Mouse (Mus musculus): Measurements from ENCODE around the gene Midn. TPM values are rescaled to one million over a fixed set of nuclear protein-coding genes. Genes with fewer than 3 reads are reported as not detected.

Gene Midn
- polyA plus RNA-seq, 1 experiment from 2014 or later: 32.6 TPM

DNA sequence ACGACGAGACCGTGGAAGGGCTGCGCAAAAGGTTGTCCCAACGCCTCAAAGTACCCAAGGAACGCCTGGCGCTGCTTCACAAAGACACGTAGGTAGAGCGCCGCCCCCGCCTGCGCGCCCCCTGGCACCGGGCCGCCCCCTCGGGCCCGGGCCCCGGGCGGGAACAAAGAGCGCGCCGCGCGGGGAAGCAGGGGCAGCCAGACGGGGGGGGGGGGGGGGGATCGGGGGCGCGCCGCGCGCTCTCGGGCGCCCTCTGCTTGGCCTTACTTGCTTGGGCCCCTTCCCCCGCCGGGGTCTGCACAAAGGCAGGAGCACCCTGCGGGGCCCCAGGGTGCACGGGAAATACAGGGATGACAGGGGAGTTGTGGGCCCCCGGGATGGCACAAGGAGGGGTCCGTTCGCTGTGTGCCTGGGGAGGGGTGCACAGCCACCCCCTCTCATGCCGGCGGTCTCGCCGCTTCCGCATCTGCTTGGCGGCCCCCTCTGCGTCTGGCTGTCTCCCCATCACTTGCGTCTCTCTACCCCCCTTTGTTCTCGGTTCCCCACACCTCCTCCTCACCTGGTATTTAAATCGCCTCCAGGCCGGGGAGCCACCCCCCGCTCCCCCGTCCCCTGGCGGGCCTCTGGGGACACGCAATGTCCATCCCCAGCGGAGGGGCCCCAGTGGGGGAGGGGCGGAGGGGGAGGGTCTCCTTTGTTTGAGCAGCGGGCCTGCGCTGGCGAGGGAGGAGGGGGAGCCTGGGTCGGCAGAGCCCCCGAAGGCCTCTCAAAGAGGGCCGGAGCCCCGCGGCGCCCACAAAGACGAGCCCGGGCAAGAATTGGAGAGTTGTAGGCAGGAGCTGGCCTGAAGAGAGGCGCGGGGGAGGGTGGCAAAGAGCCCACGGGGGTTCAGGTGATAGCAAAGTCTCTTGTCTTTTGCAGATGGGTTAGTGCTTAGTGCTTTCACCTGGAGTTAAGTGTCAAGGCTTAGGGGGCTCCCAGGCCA lies 2.4 kb downstream of the Midn start:
- H3K27me3 ChIP-seq (ENCODE audit: insufficient read depth, low read length): no peaks in the 10 kb centered on the region
- peak overlapping the region; percentile 100 for H3K27ac ChIP-seq (ENCODE audit: low read depth)
- peaks cover 69% of the 10 kb centered on the region for H3K36me3 ChIP-seq (ENCODE audit: insufficient read depth)
- peak overlapping the region; percentile 99 for H3K9ac ChIP-seq
- DNase-seq (peak; percentile 83), ATAC-seq (ENCODE audit: insufficient read depth) (no peak)
- H3K4me3 ChIP-seq (ENCODE audit: low read depth, low read length): peak overlapping the region; percentile 99
- peak; percentile 28 for TF ChIP-seq CTCF (IDR thresholded peaks at IDR 0.05; ENCODE audit: low read depth)
- H3K4me1 ChIP-seq (ENCODE audit: insufficient read depth): peaks cover 10% of the 10 kb centered on the region; the same call in 1 of the 2 replicates
- peak overlapping the region; percentile 100 for H3K4me2 ChIP-seq
- under 1% methylated on average over 66 of the region's 71 CpGs for WGBS
- no peaks in the 10 kb centered on the region for H3K9me3 ChIP-seq (ENCODE audit: low read depth, low read length)

DNA sequence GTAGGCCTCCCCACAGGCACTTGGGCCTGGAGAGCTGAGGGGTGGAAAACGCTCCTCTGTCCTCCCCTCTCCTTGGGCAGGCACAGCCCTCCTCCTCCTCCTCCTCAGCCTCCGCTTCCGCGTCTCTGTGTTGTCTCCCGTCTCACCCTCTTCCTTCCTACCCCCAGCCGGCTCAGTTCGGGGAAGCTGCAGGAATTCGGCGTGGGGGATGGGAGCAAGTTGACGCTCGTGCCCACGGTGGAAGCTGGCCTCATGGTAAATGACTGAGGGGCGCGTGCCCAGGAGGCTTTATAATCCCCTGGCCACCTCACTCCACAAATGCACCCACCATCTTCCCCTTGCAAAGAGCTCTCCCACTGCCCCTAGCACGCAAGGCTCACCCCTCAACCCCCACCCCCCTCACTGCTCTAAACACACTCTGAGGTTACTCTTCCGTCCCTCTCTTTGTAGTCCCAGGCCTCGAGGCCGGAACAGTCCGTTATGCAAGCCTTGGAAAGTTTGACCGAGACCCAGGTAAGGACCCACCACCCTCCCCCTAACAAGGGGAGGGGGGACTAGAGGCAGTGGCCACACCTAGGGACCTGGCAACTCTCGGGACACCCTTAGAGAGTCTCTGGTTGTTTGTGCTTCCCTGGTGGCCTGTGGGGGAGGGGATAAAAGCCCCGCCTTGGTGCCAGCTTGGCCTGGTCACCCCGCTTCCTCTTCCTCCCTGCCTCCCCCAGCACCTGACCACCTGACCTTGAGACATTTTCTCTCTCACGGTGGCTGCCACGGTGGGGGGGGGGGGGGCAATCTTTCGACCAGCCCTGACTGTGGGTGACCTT lies 3.4 kb downstream of the Midn start:
- WGBS: 0% methylated on average over 25 of the region's 26 CpGs
- peaks cover 69% of the 10 kb centered on the region for H3K36me3 ChIP-seq (ENCODE audit: insufficient read depth)

DNA sequence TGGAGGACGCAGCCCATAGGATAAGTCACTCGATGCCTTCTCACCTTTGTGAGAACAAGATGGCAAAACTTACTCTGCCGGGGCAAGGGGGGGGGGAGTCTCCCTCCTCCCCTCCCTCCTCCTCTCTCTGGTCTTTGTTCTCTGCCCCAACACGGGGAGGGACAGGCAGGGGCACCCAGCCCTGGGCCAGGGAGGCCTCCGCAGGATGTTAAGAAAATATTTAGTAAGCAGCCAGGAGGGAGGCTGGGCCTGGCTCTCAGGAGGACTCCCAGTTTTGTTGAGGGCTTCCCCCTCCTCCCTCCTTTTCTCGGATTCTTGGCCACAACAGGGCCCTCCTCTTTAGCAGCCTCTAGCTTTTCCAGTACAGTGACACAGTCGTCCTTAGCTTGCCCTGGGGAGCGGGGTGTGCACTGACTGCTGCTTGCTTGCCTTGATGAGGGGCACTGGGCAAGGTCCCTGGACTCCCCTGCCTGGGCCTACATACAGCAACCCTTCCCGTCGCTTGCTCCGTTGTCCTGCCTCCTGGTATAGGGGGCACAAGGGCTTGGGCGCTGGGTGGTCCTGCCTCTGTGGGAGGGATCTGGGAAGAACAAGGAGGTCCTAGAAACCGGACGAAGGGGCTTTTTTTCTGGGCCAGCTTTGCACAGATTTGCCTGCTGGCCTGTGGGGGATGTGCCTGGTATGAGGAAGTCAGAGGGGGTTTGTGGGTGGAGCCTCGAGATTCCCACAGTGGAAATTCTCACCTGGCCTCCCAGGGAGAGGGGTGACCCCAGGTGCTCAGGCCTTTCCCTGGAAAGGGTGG lies 4.2 kb downstream of the Midn start:
- DNase-seq (peak; percentile 74), ATAC-seq (ENCODE audit: insufficient read depth) (no peak)
- Histone ChIP-seq H3K4me2 (peak overlapping the region; percentile 100), H3K27ac (ENCODE audit: low read depth) (peak overlapping the region; percentile 100), H3K9me3 (ENCODE audit: low read depth, low read length) (no peaks in the 10 kb centered on the region), H3K36me3 (ENCODE audit: insufficient read depth) (peaks cover 75% of the 10 kb centered on the region), H3K4me3 (ENCODE audit: low read depth, low read length) (peak overlapping the region; percentile 99), H3K27me3 (ENCODE audit: insufficient read depth, low read length) (no peaks in the 10 kb centered on the region), H3K4me1 (ENCODE audit: insufficient read depth) (peaks cover 14% of the 10 kb centered on the region), H3K9ac (peak overlapping the region; percentile 99)
- no peak for TF ChIP-seq CTCF (IDR thresholded peaks at IDR 0.05; ENCODE audit: low read depth)
- 3% methylated on average over 15 of the region's 15 CpGs for WGBS

More for the DNA sequence above, 3.4 kb downstream of the Midn start:
- DNase-seq: peak; percentile 81
- H3K4me1 ChIP-seq (ENCODE audit: insufficient read depth): peaks cover 10% of the 10 kb centered on the region; the same call in 1 of the 2 replicates
- peak overlapping the region; percentile 100 for H3K4me2 ChIP-seq
- no peaks in the 10 kb centered on the region for H3K27me3 ChIP-seq (ENCODE audit: insufficient read depth, low read length)
- peak overlapping the region; percentile 99 for H3K9ac ChIP-seq
- TF ChIP-seq CTCF (IDR thresholded peaks at IDR 0.05; ENCODE audit: low read depth): no peak
- peak overlapping the region; percentile 100 for H3K27ac ChIP-seq (ENCODE audit: low read depth)
- H3K9me3 ChIP-seq (ENCODE audit: low read depth, low read length): no peaks in the 10 kb centered on the region
- ATAC-seq (ENCODE audit: insufficient read depth): no peak
- peak overlapping the region; percentile 99 for H3K4me3 ChIP-seq (ENCODE audit: low read depth, low read length)

DNA sequence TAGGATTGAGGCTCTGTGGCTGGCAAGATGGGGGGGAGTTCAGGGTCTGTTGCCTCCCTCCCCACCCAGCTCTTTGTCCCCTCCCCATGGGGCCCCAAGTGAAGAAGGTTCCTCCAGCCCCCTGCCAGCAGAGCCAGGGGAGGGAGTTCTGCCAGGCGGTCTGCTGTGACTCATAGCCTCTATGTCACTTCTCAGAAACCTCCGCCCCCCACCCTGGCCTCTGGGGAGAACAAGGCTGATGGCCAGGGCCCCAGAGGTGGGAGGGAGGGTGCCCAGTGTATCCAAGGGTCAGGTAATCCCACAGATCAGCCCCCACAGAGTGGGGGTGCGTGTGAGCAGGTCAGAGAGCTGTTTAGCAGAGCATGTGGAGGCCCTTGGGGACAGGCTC lies 4.8 kb downstream of the Midn start:
- Histone ChIP-seq H3K4me1 (ENCODE audit: insufficient read depth) (peaks cover 18% of the 10 kb centered on the region), H3K4me3 (ENCODE audit: low read depth, low read length) (peak overlapping the region; percentile 99), H3K9ac (peak overlapping the region; percentile 99), H3K4me2 (peak overlapping the region; percentile 100), H3K36me3 (ENCODE audit: insufficient read depth) (peaks cover 79% of the 10 kb centered on the region), H3K9me3 (ENCODE audit: low read depth, low read length) (no peaks in the 10 kb centered on the region), H3K27me3 (ENCODE audit: insufficient read depth, low read length) (no peaks in the 10 kb centered on the region), H3K27ac (ENCODE audit: low read depth) (peak overlapping the region; percentile 100)
- 16% methylated on average over 3 of the region's 3 CpGs for WGBS
- ATAC-seq (ENCODE audit: insufficient read depth) (no peak), DNase-seq (no peak)
- no peak for TF ChIP-seq CTCF (IDR thresholded peaks at IDR 0.05; ENCODE audit: low read depth)

DNA sequence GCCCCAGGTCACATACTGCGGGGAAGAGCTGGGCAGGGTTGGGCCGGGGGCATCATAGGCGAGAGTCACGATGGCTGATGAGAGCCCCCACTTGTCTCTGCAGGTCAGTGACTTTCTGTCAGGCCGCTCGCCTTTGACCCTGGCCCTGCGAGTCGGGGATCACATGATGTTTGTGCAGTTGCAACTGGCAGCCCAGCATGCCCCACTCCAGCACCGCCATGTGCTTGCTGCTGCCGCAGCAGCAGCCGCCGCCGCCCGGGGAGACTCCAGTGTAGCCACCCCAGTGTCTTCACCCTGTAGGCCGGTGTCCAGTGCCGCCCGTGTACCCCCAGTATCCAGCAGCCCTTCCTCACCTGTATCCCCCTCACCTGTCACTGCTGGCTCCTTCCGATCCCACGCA lies 5.6 kb downstream of the Midn start:
- Histone ChIP-seq H3K9me3 (ENCODE audit: low read depth, low read length) (no peaks in the 10 kb centered on the region), H3K27ac (ENCODE audit: low read depth) (peak overlapping the region; percentile 100; the same call in 1 of the 2 replicates), H3K9ac (0 out of 2 replicates have a peak overlapping the region, but pooled peaks have one; percentile 99), H3K27me3 (ENCODE audit: insufficient read depth, low read length) (no peaks in the 10 kb centered on the region), H3K4me3 (ENCODE audit: low read depth, low read length) (peak overlapping the region; percentile 99; the same call in 1 of the 2 replicates), H3K36me3 (ENCODE audit: insufficient read depth) (peaks cover 87% of the 10 kb centered on the region), H3K4me2 (peak overlapping the region; percentile 100), H3K4me1 (ENCODE audit: insufficient read depth) (peaks cover 21% of the 10 kb centered on the region)
- ATAC-seq (ENCODE audit: insufficient read depth) (no peak), DNase-seq (no peak)
- WGBS: 73% methylated on average over 19 of the region's 19 CpGs
- no peak for TF ChIP-seq CTCF (IDR thresholded peaks at IDR 0.05; ENCODE audit: low read depth)

DNA sequence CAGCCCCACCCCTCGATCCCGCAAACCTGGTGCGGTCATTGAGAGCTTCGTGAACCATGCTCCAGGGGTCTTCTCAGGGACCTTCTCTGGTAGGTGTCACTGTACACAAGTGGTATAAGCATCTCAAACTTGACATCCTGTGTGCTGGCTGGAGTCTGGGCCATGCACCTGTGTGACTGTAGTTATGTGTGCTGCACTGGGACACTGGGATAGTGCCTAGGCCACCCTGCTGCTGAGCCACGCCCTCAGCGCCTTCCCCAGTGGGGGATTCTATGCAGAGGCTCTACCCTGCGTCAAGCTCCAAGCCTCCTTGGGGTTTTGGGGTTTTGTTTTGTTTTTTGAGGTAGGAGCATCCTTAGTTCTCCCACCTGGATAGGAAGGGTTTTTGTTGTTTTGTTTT lies 6.3 kb downstream of the Midn start:
- DNase-seq (no peak), ATAC-seq (ENCODE audit: insufficient read depth) (no peak)
- no peak for TF ChIP-seq CTCF (IDR thresholded peaks at IDR 0.05; ENCODE audit: low read depth)
- H3K9me3 ChIP-seq (ENCODE audit: low read depth, low read length): no peaks in the 10 kb centered on the region
- H3K4me3 ChIP-seq (ENCODE audit: low read depth, low read length): no peak overlapping the region
- H3K36me3 ChIP-seq (ENCODE audit: insufficient read depth): peaks cover 87% of the 10 kb centered on the region
- WGBS: 82% methylated on average over 7 of the region's 7 CpGs
- no peak overlapping the region; the same call in 1 of the 2 replicates for H3K27ac ChIP-seq (ENCODE audit: low read depth)
- H3K27me3 ChIP-seq (ENCODE audit: insufficient read depth, low read length): no peaks in the 10 kb centered on the region
- H3K4me1 ChIP-seq (ENCODE audit: insufficient read depth): peaks cover 23% of the 10 kb centered on the region
- no peak overlapping the region for H3K4me2 ChIP-seq
- H3K9ac ChIP-seq: no peak overlapping the region; the same call in 1 of the 2 replicates
